Mouse (Mus musculus) c-Kit-positive CD71-positive TER-119-positive erythroid progenitor cells, embryonic 14.5 days (primary cell): ENCODE measurements around the gene Accsl.

Experiments used
- DNase-seq: peaks from one replicate; pipeline ENCODE4 v3.0.0-alpha.2; 2013; ENCODE audit warnings: low spot score

The Accsl gene

DNA sequence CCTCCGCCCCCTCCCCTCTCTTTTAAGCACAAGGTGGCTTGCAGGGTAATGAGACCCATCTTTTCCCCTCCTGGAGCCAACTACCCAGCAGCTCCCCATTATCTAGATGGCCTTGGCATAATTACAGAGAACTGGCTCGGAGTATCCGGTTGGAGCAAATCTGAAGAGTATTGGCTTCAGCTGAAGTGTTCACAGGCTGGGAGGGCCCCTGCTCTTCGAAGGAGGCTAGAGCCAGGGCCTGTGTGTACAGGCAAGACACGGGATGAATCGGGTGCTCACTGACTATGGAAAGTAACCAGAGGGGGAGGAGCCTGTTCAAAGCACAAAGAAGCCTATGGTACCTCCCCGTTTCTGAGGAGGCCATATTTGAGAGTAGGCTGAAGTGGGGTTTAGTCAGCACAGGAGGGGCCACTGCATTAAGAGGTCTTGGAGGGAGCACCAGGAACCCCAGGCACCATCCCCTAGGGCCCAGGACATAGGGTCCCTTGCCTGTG lies at the start of gene Accsl:
Accsl (minus strand) TSS at position 51 of the 494 bp plus-strand sequence.
- no peak for DNase-seq

DNA sequence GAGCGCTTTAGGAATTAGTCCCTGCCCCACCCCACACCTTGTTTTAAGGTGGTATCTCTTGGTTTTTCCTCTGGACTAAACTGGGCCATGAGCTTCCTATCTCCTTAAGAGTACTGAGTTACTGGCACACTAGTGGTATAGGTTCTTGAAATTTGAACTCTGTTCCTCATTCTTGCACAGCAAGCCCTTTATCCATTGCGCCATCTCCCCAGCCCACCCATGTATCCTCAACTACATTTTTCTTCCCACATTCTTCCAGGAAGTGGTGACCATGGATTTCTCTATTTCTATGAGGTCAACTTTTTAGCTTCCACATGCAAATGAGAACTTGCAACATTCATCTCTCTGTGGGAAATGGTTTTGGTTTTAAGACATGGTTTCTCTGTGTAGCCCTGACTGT lies 44.6 kb upstream of the Accsl start:
- no peak for DNase-seq

DNA sequence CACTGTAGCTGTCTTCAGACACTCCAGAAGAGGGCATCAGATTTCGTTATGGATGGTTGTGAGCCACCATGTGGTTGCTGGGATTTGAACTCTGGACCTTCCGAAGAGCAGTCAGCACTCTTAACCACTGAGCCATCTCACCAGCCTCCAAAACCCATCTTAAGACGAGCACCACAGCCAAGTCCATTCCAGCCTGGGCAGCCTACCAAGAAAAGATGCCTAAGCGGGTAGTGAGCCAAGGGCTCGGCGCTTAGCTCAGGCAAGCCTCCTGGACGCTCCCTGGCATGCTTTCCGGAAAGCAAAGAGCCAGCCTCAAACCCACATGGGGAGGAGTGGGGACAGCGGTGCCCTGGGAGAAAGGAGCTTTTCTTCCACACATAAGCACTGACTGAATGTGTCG lies 43.0 kb upstream of the Accsl start:
- DNase-seq, result no peak

DNA sequence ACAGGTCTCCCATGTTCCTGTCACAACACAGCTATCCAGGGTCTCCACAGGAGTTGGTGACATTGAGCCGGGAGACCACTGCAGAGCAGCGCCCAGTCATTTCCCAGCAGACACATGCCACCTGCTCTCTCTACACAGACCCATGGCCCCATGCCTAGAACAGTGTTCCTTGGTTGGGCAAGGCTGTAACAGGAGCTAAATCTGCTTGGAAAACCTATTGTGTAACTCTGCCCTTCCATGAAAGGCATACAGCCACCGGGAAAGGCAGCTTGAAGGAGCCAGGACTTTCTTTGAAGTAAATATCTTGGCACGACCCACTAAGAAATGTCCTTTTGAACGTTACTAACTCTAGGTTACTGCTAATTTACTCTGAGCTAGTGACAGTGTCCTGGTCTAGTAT lies 40.8 kb upstream of the Accsl start:
- no peak for DNase-seq

DNA sequence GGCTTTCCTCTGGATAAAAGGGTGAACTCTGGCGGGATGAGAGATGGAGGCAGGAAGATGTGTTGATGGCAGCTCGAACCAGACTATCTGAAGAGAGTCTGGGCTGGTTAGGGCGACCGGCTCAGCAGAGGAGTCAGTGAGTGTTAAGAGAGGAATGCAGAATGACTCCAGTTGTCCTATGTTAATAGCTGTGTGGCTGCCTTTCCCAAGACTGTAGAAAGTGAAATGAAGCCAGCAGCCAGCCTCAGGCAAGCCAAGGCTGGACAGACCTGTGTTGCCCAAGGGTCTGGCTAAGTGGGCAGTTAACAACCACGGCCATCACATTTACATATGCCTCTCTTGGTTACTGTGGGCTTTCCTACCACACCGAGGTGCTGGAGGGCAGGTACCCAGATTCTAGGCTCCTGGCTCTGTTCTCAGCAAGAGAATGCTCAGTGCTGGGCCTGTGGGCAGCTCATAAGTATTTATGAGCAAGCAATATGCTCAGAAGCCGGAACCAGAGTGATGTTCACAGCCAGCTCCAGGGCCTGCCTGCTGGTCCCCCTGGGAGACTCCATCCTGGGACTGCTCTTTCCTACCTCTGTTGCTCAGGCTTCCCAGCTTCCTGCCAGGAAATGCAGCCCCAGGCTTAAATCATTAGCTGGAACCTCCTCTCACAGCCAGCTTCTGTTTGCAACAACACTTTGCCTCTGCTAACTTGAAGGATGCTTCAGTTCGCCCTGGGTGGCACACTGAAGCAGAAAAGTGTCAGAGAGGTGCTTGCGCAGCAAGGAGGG lies 38.8 kb upstream of the Accsl start:
- DNase-seq, result no peak

DNA sequence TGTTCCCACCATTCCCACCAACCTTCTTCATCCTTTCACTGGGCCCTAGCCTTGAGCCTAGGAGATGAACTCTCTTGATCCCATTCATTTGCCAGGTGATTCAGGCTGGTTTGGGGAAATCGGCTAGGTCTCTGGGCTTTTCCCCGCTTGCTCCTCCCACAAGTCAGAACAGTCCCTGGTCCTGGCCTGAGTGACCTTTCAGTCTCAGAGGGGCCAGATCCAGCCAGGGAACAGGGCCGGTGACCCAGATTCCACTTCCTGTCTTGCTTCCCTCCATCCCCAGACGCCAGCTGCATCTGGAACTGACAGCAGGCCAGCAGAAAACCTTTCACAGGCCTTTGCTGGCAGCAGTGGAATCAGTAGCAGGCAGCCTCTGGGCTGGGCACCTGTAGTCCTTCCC lies 37.4 kb upstream of the Accsl start:
- DNase-seq, result no peak

DNA sequence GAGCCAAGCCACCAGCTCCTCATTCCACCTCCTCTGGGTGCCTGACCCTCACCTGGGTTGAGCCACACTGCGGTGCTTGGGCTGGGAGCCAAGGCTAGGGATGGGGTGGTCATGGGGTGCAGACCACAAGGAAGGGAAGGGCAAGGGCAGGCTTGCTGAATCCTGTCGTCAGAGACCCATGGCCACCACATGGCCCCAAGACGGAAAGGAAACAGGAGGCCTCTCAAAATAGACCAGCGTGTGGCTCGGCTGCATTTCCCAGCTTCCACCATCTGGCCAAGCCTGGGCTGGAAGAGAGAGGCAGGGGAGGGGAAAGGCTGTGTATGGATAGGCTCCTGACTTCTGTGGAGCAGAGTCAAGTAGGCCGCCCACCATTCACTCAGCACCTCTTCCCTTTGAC lies 34.5 kb upstream of the Accsl start:
- no peak for DNase-seq

DNA sequence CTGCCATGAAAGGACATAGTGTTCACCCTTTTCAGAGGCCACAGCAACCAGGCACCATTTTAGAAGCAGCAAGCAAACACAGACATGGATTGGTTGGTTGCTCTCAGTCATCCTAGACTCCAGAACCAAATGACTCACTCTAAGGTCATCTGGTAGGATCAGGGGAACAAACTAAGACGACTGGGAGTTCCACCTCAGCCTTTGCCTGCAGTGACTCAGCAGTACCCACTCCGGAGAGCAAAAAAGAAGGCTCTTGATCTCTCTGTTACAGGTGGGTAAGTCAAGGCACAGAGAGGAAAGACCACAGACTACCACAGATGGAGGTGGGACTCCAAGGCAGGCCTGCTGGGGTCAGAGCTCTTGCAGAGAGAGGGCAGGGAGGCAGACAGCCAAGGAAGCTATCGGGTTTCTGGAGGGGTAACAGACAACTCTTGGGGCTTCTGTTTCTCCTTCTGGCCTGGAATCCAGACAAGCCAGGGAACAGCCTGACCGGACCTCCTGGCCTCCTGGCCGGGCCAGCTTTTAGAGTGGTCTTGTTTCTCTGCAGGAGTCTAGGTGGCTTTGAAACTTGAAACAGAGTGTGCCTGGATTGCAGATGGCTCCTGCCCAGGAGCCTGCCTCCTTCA lies 33.8 kb upstream of the Accsl start:
- no peak for DNase-seq

DNA sequence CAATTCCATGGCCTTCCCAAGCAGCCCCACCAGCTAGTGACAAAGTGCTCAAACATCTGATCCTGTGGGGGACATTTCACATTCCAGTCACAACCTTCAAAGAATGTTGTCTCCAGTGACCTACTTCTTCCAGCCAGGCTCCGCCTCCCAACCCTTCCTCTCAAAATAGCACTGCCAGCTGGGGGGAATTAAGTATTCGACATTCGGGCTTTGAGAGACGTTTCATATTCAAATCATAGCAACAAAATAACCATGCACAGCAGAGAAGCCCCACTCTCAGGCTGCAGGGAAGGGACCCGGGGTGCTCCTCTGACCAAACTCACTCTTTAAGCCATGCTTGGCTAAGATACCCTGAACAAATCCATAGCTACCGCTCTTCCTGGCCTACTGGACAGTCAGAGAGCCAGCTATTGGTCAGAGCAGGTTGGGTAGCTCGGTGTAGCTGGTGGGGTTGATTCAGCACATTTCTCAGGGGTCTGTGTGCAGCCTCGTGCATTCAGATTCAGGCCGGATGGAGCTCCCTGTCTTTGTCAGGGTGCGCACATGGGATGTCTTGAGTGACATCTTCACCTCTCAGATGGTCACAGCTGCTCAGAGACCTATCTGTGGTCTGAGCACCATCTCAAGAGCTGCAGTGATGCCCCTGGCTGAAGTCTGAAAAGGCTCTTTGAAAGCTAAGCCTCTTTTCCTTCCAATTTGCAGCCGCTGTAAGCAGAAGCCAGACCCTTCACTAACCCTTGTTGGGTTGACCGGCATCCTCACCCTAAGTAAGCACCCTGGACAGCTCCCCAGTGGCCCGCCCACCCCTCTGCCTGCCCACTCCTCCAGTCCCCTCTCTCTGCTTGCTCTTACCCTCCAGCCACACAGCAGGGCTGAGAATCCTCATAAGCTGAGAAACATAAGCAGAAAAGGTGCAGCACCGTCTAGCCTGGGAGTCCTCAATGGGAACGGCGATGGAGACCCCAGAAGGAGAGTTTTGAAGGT lies 30.7 kb upstream of the Accsl start:
- no peak for DNase-seq

DNA sequence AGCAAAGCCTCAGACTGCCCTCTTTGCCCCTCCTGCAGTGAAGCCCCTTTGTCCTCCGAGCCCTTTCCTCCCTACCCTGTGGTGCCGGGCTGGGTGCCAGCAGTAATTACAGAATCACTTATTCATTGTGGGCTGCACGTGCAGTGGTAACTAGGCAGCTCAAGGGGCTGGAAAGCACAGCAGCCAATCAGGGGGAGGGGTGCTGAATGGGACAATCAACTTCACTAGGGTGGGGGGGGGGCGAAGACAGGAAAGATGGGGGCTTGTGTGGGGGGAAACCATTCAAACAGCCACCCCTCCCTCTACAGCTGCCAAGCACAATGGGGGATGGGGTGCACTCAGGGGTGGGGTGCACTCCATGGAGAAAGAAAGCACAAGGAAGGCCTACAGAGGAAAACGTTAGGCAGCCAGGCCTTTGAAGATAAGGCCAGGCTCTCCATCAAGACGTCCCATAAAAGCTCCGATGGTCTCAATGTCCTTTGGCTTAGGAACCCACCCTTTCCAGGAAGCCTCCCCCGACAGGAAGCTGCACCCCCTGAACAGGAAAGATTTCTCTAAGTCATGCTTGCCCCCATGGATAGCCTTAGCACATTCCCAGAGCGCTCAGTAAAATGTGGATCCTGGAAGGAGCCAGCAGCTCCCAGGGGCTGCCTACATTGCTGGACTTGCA lies 22.8 kb upstream of the Accsl start:
- DNase-seq, result no peak

DNA sequence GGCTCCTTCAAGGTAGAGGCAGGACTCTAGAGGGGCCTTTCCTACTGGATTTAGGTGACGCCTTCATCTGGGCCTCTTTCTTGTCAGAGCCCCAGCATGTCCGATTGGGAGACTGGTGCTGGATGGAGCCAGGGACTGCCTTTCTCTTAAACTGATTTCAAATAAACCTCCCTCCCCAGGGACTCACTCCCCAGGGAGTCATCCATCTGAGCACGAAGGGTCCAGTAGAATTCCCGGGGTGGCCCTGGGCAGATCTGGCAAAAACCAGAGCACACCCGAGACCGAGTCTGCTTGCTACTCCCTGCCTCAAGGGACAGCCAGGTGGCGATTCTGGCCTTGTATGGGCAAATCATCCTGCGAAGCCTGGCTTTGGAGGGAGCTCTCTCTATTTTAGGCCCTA lies 21.2 kb upstream of the Accsl start:
- DNase-seq, result no peak

DNA sequence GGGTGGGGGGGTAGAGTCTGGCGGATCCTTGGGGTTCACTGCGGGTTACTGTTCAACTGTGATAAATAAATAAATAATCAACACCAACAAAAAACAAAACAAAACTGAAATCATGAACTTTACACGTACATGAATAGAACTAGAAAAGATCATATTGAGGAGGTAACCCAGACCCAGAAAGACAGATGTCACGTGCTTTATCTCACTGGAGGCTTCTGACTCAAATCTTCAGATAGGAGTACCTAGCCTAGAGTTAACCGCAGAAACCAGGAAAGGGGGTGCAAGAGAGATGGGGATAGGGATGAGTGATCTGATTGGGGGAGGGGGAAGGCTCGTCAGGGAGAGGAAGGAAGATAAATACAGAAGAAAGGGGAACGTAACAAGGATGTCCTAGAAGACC lies 20.1 kb upstream of the Accsl start:
- DNase-seq, result no peak

DNA sequence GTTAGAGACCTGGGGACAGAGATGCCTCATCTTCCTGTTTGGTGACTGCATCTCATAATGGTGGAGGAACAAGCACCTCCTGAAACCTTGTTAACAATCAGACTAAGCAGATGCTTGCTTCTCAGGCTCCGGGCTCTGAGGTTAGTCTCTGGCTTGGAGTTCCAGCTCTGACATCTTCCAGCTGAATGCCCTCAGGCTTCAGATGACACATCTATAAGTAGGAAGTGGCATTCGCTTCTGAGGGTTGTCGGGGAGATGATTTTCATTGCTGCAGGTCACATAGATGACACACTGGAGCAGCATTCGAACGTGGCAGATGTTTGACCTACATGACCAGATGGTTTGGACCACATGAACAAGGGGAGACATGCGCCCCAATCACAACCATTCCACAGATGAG lies 19.4 kb upstream of the Accsl start:
- no peak for DNase-seq

DNA sequence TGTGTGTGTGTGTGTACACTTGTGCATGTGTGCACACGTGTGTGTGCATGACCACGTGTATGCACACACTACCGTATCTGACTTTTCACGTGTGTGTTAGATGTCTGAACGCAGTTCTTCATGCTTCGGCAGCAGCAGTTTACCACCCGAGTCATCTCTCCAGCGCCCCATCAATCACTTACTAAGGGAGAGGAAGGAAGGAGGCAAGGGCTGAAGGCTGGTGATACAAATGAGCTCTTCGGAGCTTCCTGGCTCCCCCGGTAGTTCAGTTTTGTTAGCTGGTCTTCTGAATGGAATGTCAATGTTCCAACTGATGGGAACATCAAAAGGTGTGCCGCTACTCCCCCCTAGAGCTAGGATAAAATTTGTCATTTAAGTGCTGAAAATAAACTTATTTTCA lies 18.3 kb upstream of the Accsl start:
- no peak for DNase-seq

DNA sequence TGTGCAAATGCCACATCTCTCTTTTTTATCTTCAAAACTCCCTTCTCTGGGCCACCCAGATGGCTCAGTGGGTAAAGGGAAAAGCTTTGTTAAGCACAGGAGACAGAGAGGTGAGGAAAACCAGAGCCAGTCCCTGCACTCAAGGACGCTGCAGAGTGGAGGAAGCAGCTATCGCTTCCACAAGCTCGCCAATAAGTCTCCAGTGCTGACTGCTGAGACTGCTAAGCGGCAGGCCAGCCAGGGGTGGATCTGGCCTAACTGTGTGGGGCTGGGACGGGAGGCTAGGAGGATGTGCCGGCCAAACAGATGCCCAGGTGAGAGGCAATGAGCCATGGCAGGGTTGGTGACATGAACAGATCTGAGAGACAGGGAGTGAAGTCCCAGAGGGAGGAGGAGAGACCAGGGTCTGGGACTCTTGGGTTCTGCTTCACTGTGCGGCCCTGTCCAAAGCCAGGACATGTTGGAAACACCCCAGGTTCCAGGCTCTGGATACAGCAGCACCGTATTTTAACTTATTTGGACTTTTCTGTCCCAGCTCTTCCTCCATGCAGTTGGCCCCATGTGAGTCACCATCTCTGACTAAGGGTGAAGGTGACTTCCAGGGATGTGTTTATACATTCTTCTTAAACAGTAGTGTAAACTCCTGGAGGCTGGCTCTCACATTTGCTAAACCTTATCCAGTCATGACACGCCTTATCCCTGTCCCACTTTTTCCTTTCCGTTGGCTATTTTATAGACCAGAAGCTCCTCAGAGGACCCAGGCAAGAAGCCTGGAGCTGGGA lies 17.2 kb upstream of the Accsl start:
- no peak for DNase-seq

DNA sequence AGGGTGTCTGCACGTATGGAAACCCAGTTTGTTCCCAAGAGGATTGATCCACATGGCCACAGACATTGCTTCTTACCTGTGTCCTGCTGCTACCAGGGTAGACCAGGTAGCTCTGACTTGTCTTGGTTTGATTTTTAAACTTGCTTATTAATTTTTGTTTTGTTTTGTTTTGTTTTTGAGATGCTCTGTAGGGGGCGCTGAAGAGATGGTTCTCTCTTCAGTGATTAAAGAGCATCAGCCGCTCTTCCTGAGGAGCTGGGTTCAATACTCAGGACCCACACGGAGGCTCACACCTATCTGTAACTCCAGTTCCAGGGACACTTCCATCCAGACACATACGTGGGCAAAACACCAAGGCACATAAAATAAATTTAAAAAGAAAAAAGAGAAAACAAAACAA lies 14.1 kb upstream of the Accsl start:
- no peak for DNase-seq

DNA sequence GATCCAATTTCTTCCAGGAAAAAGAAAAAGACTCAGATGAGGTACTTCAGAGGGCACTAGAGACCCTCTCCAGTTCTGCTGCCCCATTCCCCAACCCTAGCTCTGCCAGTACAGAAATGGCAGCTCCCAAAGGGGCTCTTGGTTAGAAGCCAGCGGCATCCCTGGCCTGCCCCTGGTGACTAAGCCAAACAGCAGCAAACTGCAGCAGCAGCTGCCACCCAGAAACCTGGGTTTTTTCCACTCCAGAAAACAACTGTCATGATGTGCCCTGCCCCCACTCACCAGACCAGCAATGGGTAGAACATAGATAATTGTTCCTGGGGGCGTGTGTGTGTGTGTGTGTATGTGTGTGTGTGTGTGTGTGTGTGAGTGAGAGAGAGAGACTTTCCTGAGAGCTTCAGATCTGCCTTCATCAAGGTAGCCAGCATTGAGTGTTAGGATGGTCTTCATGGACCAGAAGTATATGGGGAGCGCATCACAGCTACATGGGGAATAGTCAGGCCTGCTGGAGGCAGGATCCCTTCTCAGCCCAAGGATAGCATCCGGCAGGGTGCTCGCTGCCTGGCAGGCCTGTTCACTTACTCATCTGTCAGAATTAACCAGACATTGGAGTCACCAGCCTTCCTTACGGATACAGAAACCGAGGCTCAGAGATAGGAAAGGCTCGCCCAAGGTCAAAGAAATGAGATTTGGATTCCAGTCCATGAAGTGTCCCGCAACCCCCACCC lies 12.8 kb upstream of the Accsl start:
- DNase-seq, result no peak

DNA sequence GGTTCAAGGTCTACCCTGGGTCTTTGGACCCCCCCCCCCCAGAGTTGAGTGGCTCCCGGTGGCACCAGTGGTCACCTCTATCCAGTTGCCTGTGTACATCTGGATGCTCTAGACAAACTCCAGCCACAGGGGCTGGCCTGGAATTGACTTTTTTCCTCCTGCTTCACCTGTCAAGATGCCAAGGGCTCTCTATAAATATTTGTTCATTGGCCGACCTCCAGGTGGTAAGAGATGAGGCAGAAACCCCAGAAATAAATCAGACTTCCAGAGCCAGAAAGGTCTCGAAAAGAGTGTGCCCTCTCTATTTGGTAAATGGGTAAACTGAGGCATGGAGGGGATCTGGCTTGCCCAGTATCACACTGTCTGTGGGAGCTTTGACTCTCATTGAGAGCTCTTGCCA lies 12.0 kb upstream of the Accsl start:
- DNase-seq, result no peak

DNA sequence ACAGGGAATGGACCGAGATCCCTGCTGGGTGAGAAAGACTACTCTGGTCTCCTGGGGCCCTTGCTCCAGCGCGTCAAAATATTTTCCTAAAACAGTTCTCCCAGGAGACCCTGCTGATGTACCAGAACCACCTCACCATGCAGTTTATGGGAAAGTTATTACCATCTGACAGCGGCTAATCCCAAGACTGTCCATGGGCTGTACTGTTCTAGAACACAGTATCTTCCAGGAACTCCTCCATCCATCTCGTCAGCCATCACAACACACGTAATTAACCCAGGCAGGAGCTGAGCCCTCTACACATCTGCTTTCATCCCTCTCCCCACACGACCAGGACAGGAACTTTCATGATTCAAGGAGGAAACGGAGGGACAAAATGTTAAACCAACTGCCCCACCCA lies 11.5 kb upstream of the Accsl start:
- no peak for DNase-seq

DNA sequence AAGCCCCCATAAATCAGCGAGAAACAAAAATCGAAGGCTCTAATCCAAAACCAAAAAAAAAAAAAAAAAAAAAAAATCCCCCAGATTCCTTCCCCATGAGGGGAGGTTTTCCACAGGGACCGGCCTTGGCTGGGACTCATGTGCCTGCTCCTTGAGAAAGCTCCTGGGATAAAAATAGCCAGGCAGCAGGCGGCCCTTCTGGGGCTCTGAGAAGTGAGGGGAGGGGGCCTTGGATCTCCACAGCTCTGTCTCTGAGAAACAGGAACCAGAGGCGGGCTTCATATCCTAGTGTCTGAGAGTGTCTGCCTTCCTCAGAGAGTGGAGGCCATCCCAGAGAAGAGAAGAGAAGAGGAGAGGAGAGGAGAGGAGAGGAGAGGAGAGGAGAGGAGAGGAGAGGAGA lies 8.0 kb upstream of the Accsl start:
- no peak for DNase-seq

DNA sequence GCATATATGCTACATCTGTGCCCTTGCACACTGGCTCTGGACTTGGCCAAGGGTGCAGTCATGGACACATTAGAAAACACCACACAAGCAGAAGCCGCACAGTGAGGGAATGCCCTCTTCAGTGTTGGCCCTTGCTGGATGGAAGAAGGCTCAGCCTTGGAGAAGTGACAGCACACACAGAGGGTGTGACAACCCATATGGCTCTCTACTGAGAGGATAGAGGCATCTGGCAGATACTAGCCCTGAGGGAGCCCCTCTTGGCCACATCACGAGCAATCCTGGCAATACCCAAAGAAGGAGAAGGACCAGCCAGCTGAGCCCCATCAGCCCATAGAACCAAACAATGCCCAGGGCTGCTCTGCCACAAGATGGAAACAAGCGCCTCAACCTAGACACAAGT lies 5.6 kb upstream of the Accsl start:
- no peak for DNase-seq
